ENCODE assay signal across 17 mouse cellular contexts in genomic region chr9:116208169-116208904, GRCm38 (mm10). TPM values are rescaled to one million over a fixed set of nuclear protein-coding genes. Genes with fewer than 3 reads are reported as not detected.
DNase-seq lines count a peak whose midpoint lies in the region; ATAC-seq and TF ChIP-seq lines count a peak whose summit lies in the region.
"Had no signal": no experiment of that assay in that cellular context is flagged by ENCODE, and none has a peak within 500 bp of the region (broad histone marks: within the 10 kb centered on the region; RNA-seq: fewer than 3 reads in every experiment).

No protein-coding gene starts in this region.

- no peaks in the 10 kb centered on the region for H3K9me3 ChIP-seq in kidney, embryonic 15.5 days (replicated peaks)
- H3K9me3 ChIP-seq in intestine, embryonic 16.5 days (ENCODE audit: control insufficient read depth, low read length) = no peaks in the 10 kb centered on the region
- no peaks in the 10 kb centered on the region for H3K9me3 ChIP-seq in liver, postnatal 0 days (ENCODE audit: low read length)

- no peak overlapping the region for H3K4me3 ChIP-seq in kidney, embryonic 15.5 days (replicated peaks)
- no peak overlapping the region for H3K4me3 ChIP-seq in intestine, embryonic 16.5 days (ENCODE audit: low read length)
- H3K4me3 ChIP-seq in liver, postnatal 0 days (ENCODE audit: low read depth, low read length) = no peak overlapping the region

- peak overlapping the region; percentile 34 for H3K27ac ChIP-seq in kidney, embryonic 15.5 days
- no peak overlapping the region for H3K27ac ChIP-seq in intestine, embryonic 16.5 days (ENCODE audit: low read length)
- no peak overlapping the region for H3K27ac ChIP-seq in liver, postnatal 0 days (ENCODE audit: low read depth)
- H3K27ac ChIP-seq: liver, embryonic 14.5 days had no signal

- 71% methylated on average over 16 of the region's 16 CpGs for WGBS in kidney, embryonic 15.5 days
- WGBS in intestine, embryonic 16.5 days = 68% methylated on average over 16 of the region's 16 CpGs
- WGBS in liver, postnatal 0 days (ENCODE audit: insufficient replicate concordance) = 71% methylated on average over 16 of the region's 16 CpGs

- peaks cover 21% of the 10 kb centered on the region for H3K4me1 ChIP-seq in kidney, embryonic 15.5 days
- H3K4me1 ChIP-seq in intestine, embryonic 16.5 days (ENCODE audit: control insufficient read depth, insufficient read depth, low read length) = peaks cover 4% of the 10 kb centered on the region; the same call in 1 of the 2 replicates
- peaks cover 3% of the 10 kb centered on the region; the same call in 1 of the 2 replicates for H3K4me1 ChIP-seq in liver, postnatal 0 days (ENCODE audit: insufficient read depth)

- no peak for TF ChIP-seq EP300 in liver, postnatal 0 days (IDR thresholded peaks at IDR 0.05; ENCODE audit: low read depth)

- no peak for TF ChIP-seq CTCF in liver, postnatal 0 days (IDR thresholded peaks at IDR 0.05; ENCODE audit: low read depth)

- no peaks in the 10 kb centered on the region for H3K36me3 ChIP-seq in kidney, embryonic 15.5 days
- H3K36me3 ChIP-seq in intestine, embryonic 16.5 days (ENCODE audit: control insufficient read depth, insufficient read depth, low read length) = no peaks in the 10 kb centered on the region
- H3K36me3 ChIP-seq in liver, postnatal 0 days (replicated peaks; ENCODE audit: insufficient read depth, low read length) = no peaks in the 10 kb centered on the region

- no peak for DNase-seq in kidney, postnatal 14 days
- peak; percentile 30 for DNase-seq in 416B (ENCODE audit: low read depth)
- DNase-seq in R1 (ENCODE audit: low read depth, low spot score) = peak; percentile 80
- DNase-seq in liver, postnatal 0 days = no peak
- DNase-seq in gastrocnemius, postnatal 25 days = no peak
- no peak for DNase-seq in thymus, postnatal 25 days
- DNase-seq: adrenal gland, postnatal 14 days; cerebellum, postnatal 36 days; heart, postnatal 10 days; retina, postnatal 1 day; right cerebral cortex, postnatal 4 days; thymus, postnatal 36 days had no signal

- no peaks in the 10 kb centered on the region for H3K27me3 ChIP-seq in kidney, embryonic 15.5 days
- no peaks in the 10 kb centered on the region for H3K27me3 ChIP-seq in intestine, embryonic 16.5 days (replicated peaks; ENCODE audit: control insufficient read depth, insufficient read depth, low read length)
- no peaks in the 10 kb centered on the region for H3K27me3 ChIP-seq in liver, postnatal 0 days (ENCODE audit: insufficient read depth, low read length)

- no peak overlapping the region for H3K4me2 ChIP-seq in kidney, embryonic 15.5 days
- no peak overlapping the region for H3K4me2 ChIP-seq in intestine, embryonic 16.5 days (ENCODE audit: low read depth, low read length)
- H3K4me2 ChIP-seq in liver, postnatal 0 days (ENCODE audit: low read depth, low read length) = no peak overlapping the region
- H3K4me2 ChIP-seq: heart, embryonic 11.5 days; midbrain, embryonic 11.5 days had no signal

- 0 out of 2 replicates have a peak, but pooled peaks have one; percentile 59 for ATAC-seq in kidney, embryonic 15.5 days (replicated peaks; ENCODE audit: low FRiP score)
- peak; percentile 58 for ATAC-seq in intestine, embryonic 16.5 days
- ATAC-seq in liver, postnatal 0 days = no peak

- no peak overlapping the region for H3K9ac ChIP-seq in kidney, embryonic 15.5 days
- no peak overlapping the region for H3K9ac ChIP-seq in intestine, embryonic 16.5 days (ENCODE audit: low read depth, low read length)
- no peak overlapping the region for H3K9ac ChIP-seq in liver, postnatal 0 days (replicated peaks)
- H3K9ac ChIP-seq: liver, embryonic 14.5 days had no signal

RNA-seq across cellular contexts. Expression of gene Tgfbr2, which starts 33.2 kb away (rescaled TPM):
- 30.8 and 31.5 TPM in 2 replicates for polyA plus RNA-seq in kidney, embryonic 15.5 days (2015; fragmentation: Nextera tagmentation; extraction: Ambion mirVana)
- polyA plus RNA-seq in intestine, embryonic 16.5 days (2015; fragmentation: Nextera tagmentation; extraction: Ambion mirVana) = 23.6 and 26.9 TPM in 2 replicates
- 5.2 and 5.6 TPM in 2 replicates for polyA plus RNA-seq in liver, postnatal 0 days (2015; fragmentation: Nextera tagmentation; extraction: Ambion mirVana)
- 10 to 100 TPM; 18.8 to 20.3 TPM for total RNA-seq in gastrocnemius, postnatal 25 days (2021)

Comparison
In these comparisons a context has a peak if more than half of its experiments do, and no peak if none do; other contexts are left out.
1. DNase-seq: peak in 416B (single experiment) and R1 (single experiment); none in kidney, postnatal 14 days (single experiment), liver, postnatal 0 days (single experiment), gastrocnemius, postnatal 25 days (single experiment) and thymus, postnatal 25 days (single experiment).